Mouse (Mus musculus) stomach, postnatal 0 days (tissue): ENCODE results near the gene Celsr3. TPM values are rescaled to one million over a fixed set of nuclear protein-coding genes. Genes with fewer than 3 reads are reported as not detected.

ENCODE experiments used
- ATAC-seq: fragments of 200-750 bp; cut with Nextera tagmentation; 2 replicates; pipeline ENCODE4 v1.8.0; 2017; ENCODE audit not compliant: low FRiP score, low TSS enrichment
- DNase-seq: peaks from one replicate; pipeline ENCODE4 v3.0.0-alpha.2; 2016; ENCODE audit warnings: low spot score
- H3K27ac ChIP-seq: fragments of 300-500 bp; sonication (generic); replicated peaks from 2 replicates; pipeline ENCODE4 v1.5.1; 2014; ENCODE audit warnings: mild to moderate bottlenecking, control low read depth
- H3K27me3 ChIP-seq: fragments of 300-500 bp; sonication (generic); 2 replicates; pipeline ENCODE4 v1.6.1; 2014; ENCODE audit warnings: low read length; ENCODE audit not compliant: control insufficient read depth, insufficient read depth
- H3K36me3 ChIP-seq: fragments of 300-500 bp; sonication (generic); 2 replicates; pipeline ENCODE4 v1.6.1; 2014; ENCODE audit warnings: low read length, mixed read lengths; ENCODE audit not compliant: control insufficient read depth, insufficient read depth
- H3K4me1 ChIP-seq: fragments of 300-500 bp; sonication (generic); replicated peaks from 2 replicates; pipeline ENCODE4 v1.6.1; 2014; ENCODE audit warnings: antibody characterized with exemption; ENCODE audit not compliant: control insufficient read depth, insufficient read depth
- H3K4me2 ChIP-seq: fragments of 300-500 bp; sonication (generic); replicated peaks from 2 replicates; pipeline ENCODE4 v1.6.1; 2014; ENCODE audit warnings: low read depth, mild to moderate bottlenecking, control low read depth, moderate library complexity
- H3K4me3 ChIP-seq: fragments of 300-500 bp; sonication (generic); 2 replicates; pipeline ENCODE4 v1.5.1; 2014; ENCODE audit warnings: low read depth, low read length, control low read depth
- H3K9ac ChIP-seq: fragments of 300-500 bp; sonication (generic); 2 replicates; pipeline ENCODE4 v1.6.1; 2014; ENCODE audit warnings: mild to moderate bottlenecking, low read length, control low read depth, mixed read lengths
- H3K9me3 ChIP-seq: fragments of 300-500 bp; sonication (generic); 2 replicates; pipeline ENCODE4 v1.6.1; 2016; ENCODE audit warnings: low read length; ENCODE audit not compliant: control insufficient read depth
- CTCF ChIP-seq: IDR thresholded peaks from 2 replicates; pipeline ENCODE4 v1.5.1; 2016; ENCODE audit warnings: antibody characterized with exemption, low read depth, mild to moderate bottlenecking, moderate library complexity
- EP300 ChIP-seq: optimal IDR thresholded peaks from 2 replicates; pipeline ENCODE3; 2016; ENCODE audit warnings: antibody characterized with exemption
- WGBS: fragments of 180-500 bp; shearing (Covaris S2); extraction: QIAGEN DNeasy Blood & Tissue Kit; methylation state at CpG from one replicate; pipeline ENCODE4 v1.1.7; 2014; 5-methylcytosine and 5-hydroxymethylcytosine counted together
- polyA plus RNA-seq: library from polyadenylated mRNA; unstranded; fragments of >200 nt; fragmentation: Nextera tagmentation; extraction: Ambion mirVana; gene quantifications from 2 replicates; pipeline ENCODE4 v1.2.1, GENCODE M21; 2015

Celsr3 gene
- polyA plus RNA-seq, 1 experiment from 2014 or later: 0.15 TPM

GRCm38 (mm10) chr9:108847374-108847773, 21.3 kb downstream of the Celsr3 start:
- ATAC-seq: no peak
- Histone ChIP-seq H3K4me2 (no peak overlapping the region), H3K36me3 (no peaks in the 10 kb centered on the region), H3K27ac (no peak overlapping the region), H3K9ac (no peak overlapping the region), H3K27me3 (no peaks in the 10 kb centered on the region), H3K9me3 (no peaks in the 10 kb centered on the region), H3K4me1 (no peaks in the 10 kb centered on the region), H3K4me3 (no peak overlapping the region)
- 81% methylated on average over 4 of the region's 4 CpGs for WGBS
- DNase-seq: no peak
- no peak for TF ChIP-seq CTCF
- TF ChIP-seq EP300: no peak

DNA sequence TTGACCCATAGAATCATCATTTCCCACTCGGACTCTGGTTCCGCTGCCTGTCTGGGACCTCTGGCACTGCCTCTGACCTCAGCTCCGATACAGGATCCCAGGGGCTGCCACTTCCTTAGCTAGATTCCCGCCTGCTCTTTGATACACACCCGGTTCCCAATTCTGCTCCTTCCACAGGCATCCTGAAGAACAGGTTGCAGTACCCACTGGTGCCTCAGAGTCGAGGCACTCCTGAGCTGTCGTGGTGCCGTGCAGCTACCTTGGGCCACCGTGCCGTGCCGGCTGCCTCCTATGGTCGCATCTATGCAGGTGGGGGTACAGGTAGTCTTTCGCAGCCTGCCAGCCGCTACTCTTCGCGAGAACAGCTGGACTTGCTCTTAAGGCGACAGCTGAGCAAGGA, 22.3 kb downstream of the Celsr3 start:
- no peaks in the 10 kb centered on the region for H3K9me3 ChIP-seq
- no peak for DNase-seq
- H3K4me1 ChIP-seq: peaks cover 3% of the 10 kb centered on the region; the same call in 1 of the 2 replicates
- TF ChIP-seq CTCF (no peak), EP300 (no peak)
- no peak overlapping the region for H3K4me2 ChIP-seq
- no peak for ATAC-seq
- H3K27me3 ChIP-seq: no peaks in the 10 kb centered on the region
- 57% methylated on average over 17 of the region's 17 CpGs for WGBS
- no peaks in the 10 kb centered on the region for H3K36me3 ChIP-seq
- no peak overlapping the region for H3K9ac ChIP-seq
- H3K27ac ChIP-seq: no peak overlapping the region
- H3K4me3 ChIP-seq: no peak overlapping the region

DNA sequence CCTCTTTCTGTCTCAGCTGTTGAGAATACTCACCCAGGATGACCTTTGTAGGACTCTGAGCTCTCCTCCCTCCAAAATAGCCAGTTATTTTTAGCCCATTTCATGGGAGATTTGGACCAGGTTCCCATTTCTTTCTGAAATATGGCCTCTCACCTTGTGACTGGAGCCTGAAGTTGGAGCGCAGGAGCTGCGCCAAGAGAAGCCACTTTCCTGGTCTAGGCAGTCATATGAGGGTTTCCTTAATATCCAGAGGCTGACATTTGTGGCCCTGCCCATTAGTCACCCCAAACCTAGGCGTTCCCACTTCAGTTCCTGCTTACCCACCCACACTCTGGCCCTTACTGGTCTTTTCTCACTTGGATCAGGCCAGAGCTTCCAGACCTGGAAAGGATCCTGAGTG, 26.9 kb downstream of the Celsr3 start, which contains the start of gene Slc26a6:
Gene Slc26a6 (plus strand): TSS at position 308 of the 400 bp plus-strand sequence.
- DNase-seq (no peak), ATAC-seq (no peak)
- H3K9ac ChIP-seq: peak within 1 kb of the TSS; percentile 57
- TF ChIP-seq CTCF (no peak), EP300 (no peak)
- WGBS: 79% methylated on average over 3 of the region's 3 CpGs
- peak within 1 kb of the TSS; percentile 76 for H3K27ac ChIP-seq
- H3K36me3 ChIP-seq: no peaks in the 10 kb centered on the region
- peak within 1 kb of the TSS; percentile 65 for H3K4me2 ChIP-seq
- H3K27me3 ChIP-seq: no peaks in the 10 kb centered on the region
- H3K9me3 ChIP-seq: no peaks in the 10 kb centered on the region
- H3K4me3 ChIP-seq: peak within 1 kb of the TSS; percentile 53
- peaks cover 5% of the 10 kb centered on the region; the same call in 1 of the 2 replicates for H3K4me1 ChIP-seq

- ATAC-seq (peak; percentile 93), DNase-seq (peak; percentile 94)
- 3% methylated on average over 25 of the region's 25 CpGs for WGBS
- H3K36me3 ChIP-seq: no peaks in the 10 kb centered on the region
- peak overlapping the region; percentile 65 for H3K4me2 ChIP-seq
- H3K4me1 ChIP-seq: peaks cover 5% of the 10 kb centered on the region; the same call in 1 of the 2 replicates
- TF ChIP-seq CTCF: peak; percentile 79
- no peak for TF ChIP-seq EP300
- peak overlapping the region; percentile 53 for H3K4me3 ChIP-seq
- no peaks in the 10 kb centered on the region for H3K27me3 ChIP-seq
- H3K9me3 ChIP-seq: no peaks in the 10 kb centered on the region
- peak overlapping the region; percentile 57 for H3K9ac ChIP-seq
- peak overlapping the region; percentile 76 for H3K27ac ChIP-seq
These were observed 27.6 kb downstream of the Celsr3 start for GRCm38 (mm10) chr9:108853635-108854240.

- TF ChIP-seq CTCF (no peak; the same call in 1 of the 2 replicates), EP300 (no peak)
- Histone ChIP-seq H3K27me3 (no peaks in the 10 kb centered on the region), H3K27ac (peak overlapping the region; percentile 76), H3K4me1 (peaks cover 5% of the 10 kb centered on the region; the same call in 1 of the 2 replicates), H3K4me2 (peak overlapping the region; percentile 65), H3K36me3 (no peaks in the 10 kb centered on the region), H3K9ac (peak overlapping the region; percentile 57), H3K4me3 (peak overlapping the region; percentile 53), H3K9me3 (no peaks in the 10 kb centered on the region)
- DNase-seq (peak; percentile 86), ATAC-seq (peak; percentile 79)
- WGBS: under 1% methylated on average over 28 of the region's 28 CpGs
These were observed 28.1 kb downstream of the Celsr3 start for GRCm38 (mm10) chr9:108854241-108854696.

GRCm38 (mm10) chr9:108855335-108855734, 29.2 kb downstream of the Celsr3 start:
- ATAC-seq (no peak), DNase-seq (no peak)
- no peak overlapping the region for H3K27ac ChIP-seq
- H3K9me3 ChIP-seq: no peaks in the 10 kb centered on the region
- WGBS: 44% methylated on average over 5 of the region's 5 CpGs
- peak overlapping the region; percentile 65 for H3K4me2 ChIP-seq
- H3K4me3 ChIP-seq: no peak overlapping the region
- no peaks in the 10 kb centered on the region for H3K27me3 ChIP-seq
- H3K4me1 ChIP-seq: peaks cover 5% of the 10 kb centered on the region; the same call in 1 of the 2 replicates
- no peaks in the 10 kb centered on the region for H3K36me3 ChIP-seq
- no peak overlapping the region for H3K9ac ChIP-seq
- TF ChIP-seq CTCF: no peak
